Mouse (Mus musculus) intestine, postnatal 0 days (tissue): ENCODE results near the gene Scnn1b. TPM values are rescaled to one million over a fixed set of nuclear protein-coding genes. Genes with fewer than 3 reads are reported as not detected.

ENCODE experiments used
- ATAC-seq: fragments of 200-750 bp; cut with Nextera tagmentation; 2 replicates; pipeline ENCODE4 v1.8.0; 2017; ENCODE audit warnings: mild to moderate bottlenecking, moderate TSS enrichment, moderate library complexity
- H3K27ac ChIP-seq: fragments of 300-500 bp; sonication (generic); 2 replicates; pipeline ENCODE4 v1.5.1; 2014; ENCODE audit warnings: mild to moderate bottlenecking, low read depth, low read length, moderate library complexity
- H3K27me3 ChIP-seq: fragments of 300-500 bp; sonication (generic); replicated peaks from 2 replicates; pipeline ENCODE4 v1.6.1; 2014; ENCODE audit warnings: low read length, mixed read lengths; ENCODE audit not compliant: control insufficient read depth, insufficient read depth
- H3K36me3 ChIP-seq: fragments of 300-500 bp; sonication (generic); 2 replicates; pipeline ENCODE4 v1.6.1; 2014; ENCODE audit warnings: mild to moderate bottlenecking, moderate library complexity; ENCODE audit not compliant: control insufficient read depth, insufficient read depth
- H3K4me1 ChIP-seq: fragments of 300-500 bp; sonication (generic); replicated peaks from 2 replicates; pipeline ENCODE4 v1.6.1; 2014; ENCODE audit warnings: antibody characterized with exemption, low read length, mixed read lengths; ENCODE audit not compliant: control insufficient read depth, insufficient read depth
- H3K4me2 ChIP-seq: fragments of 300-500 bp; sonication (generic); replicated peaks from 2 replicates; pipeline ENCODE4 v1.6.1; 2014; ENCODE audit warnings: low read depth, mild to moderate bottlenecking, moderate library complexity
- H3K4me3 ChIP-seq: fragments of 300-500 bp; sonication (generic); 2 replicates; pipeline ENCODE4 v1.5.1; 2014; ENCODE audit warnings: low read depth, low read length
- H3K9ac ChIP-seq: fragments of 300-500 bp; sonication (generic); 2 replicates; pipeline ENCODE4 v1.6.1; 2014; ENCODE audit warnings: mild to moderate bottlenecking, low read depth, low read length
- H3K9me3 ChIP-seq: fragments of 300-500 bp; sonication (generic); 2 replicates; pipeline ENCODE4 v1.6.1; 2016; ENCODE audit warnings: mixed run types; ENCODE audit not compliant: control insufficient read depth
- CTCF ChIP-seq: sonication (generic); IDR thresholded peaks from 2 replicates; pipeline ENCODE4 v1.5.1; 2016; ENCODE audit warnings: low read depth, mild to moderate bottlenecking, control low read depth, antibody characterized with exemption, moderate library complexity
- WGBS: fragments of 180-500 bp; shearing (Covaris S2); extraction: QIAGEN DNeasy Blood & Tissue Kit; methylation state at CpG from one replicate; pipeline ENCODE4 v1.1.7; 2014; 5-methylcytosine and 5-hydroxymethylcytosine counted together
- polyA plus RNA-seq: library from polyadenylated mRNA; unstranded; fragments of >200 nt; fragmentation: Nextera tagmentation; extraction: Ambion mirVana; gene quantifications from 2 replicates; pipeline ENCODE4 v1.2.1, GENCODE M21; 2015

Gene Scnn1b
- polyA plus RNA-seq, 1 experiment from 2014 or later = 0.52 TPM

GRCm38 (mm10) chr7:121927882-121928281, 63.0 kb downstream of the Scnn1b start:
- no peak for TF ChIP-seq CTCF
- no peaks in the 10 kb centered on the region for H3K27me3 ChIP-seq
- H3K4me2 ChIP-seq = no peak overlapping the region
- peaks cover 48% of the 10 kb centered on the region for H3K36me3 ChIP-seq
- no peak overlapping the region for H3K4me3 ChIP-seq
- no peaks in the 10 kb centered on the region for H3K9me3 ChIP-seq
- H3K4me1 ChIP-seq = no peaks in the 10 kb centered on the region
- no peak for ATAC-seq
- H3K9ac ChIP-seq = no peak overlapping the region
- H3K27ac ChIP-seq = no peak overlapping the region
- 79% methylated on average over 2 of the region's 2 CpGs for WGBS

- Histone ChIP-seq H3K27ac (no peak overlapping the region), H3K4me3 (no peak overlapping the region), H3K4me1 (0 out of 2 replicates have a peak, but pooled peaks cover 2% of the 10 kb centered on the region), H3K36me3 (peaks cover 37% of the 10 kb centered on the region), H3K27me3 (no peaks in the 10 kb centered on the region), H3K9ac (no peak overlapping the region), H3K4me2 (no peak overlapping the region), H3K9me3 (no peaks in the 10 kb centered on the region)
- ATAC-seq = no peak
- TF ChIP-seq CTCF = no peak
- WGBS = 61% methylated on average over 7 of the region's 7 CpGs
Observed at GRCm38 (mm10) chr7:121931246-121931645, 66.4 kb downstream of the Scnn1b start.

GRCm38 (mm10) chr7:121933675-121934074, 68.8 kb downstream of the Scnn1b start:
- H3K9me3 ChIP-seq = no peaks in the 10 kb centered on the region
- no peak overlapping the region for H3K4me3 ChIP-seq
- H3K4me1 ChIP-seq = 0 out of 2 replicates have a peak, but pooled peaks cover 3% of the 10 kb centered on the region
- TF ChIP-seq CTCF = no peak
- no peak overlapping the region for H3K4me2 ChIP-seq
- H3K36me3 ChIP-seq = peaks cover 27% of the 10 kb centered on the region
- H3K27me3 ChIP-seq = no peaks in the 10 kb centered on the region
- no peak overlapping the region for H3K9ac ChIP-seq
- 72% methylated on average over 6 of the region's 6 CpGs for WGBS
- ATAC-seq = no peak
- H3K27ac ChIP-seq = no peak overlapping the region

- no peak for ATAC-seq
- no peak for TF ChIP-seq CTCF
- Histone ChIP-seq H3K4me2 (no peak overlapping the region), H3K27me3 (no peaks in the 10 kb centered on the region), H3K27ac (no peak overlapping the region), H3K9me3 (no peaks in the 10 kb centered on the region), H3K4me3 (no peak overlapping the region), H3K9ac (no peak overlapping the region), H3K4me1 (0 out of 2 replicates have a peak, but pooled peaks cover 3% of the 10 kb centered on the region), H3K36me3 (peaks cover 21% of the 10 kb centered on the region)
- WGBS = 94% methylated on average over 2 of the region's 2 CpGs
Observed at GRCm38 (mm10) chr7:121934346-121934745, 69.5 kb downstream of the Scnn1b start.

GRCm38 (mm10) chr7:121935906-121936794, 71.3 kb downstream of the Scnn1b start:
- 40% methylated on average over 12 of the region's 12 CpGs for WGBS
- TF ChIP-seq CTCF = no peak
- Histone ChIP-seq H3K9ac (no peak overlapping the region), H3K4me2 (no peak overlapping the region), H3K9me3 (no peaks in the 10 kb centered on the region), H3K4me1 (0 out of 2 replicates have a peak, but pooled peaks cover 3% of the 10 kb centered on the region), H3K27ac (no peak overlapping the region), H3K4me3 (no peak overlapping the region), H3K27me3 (no peaks in the 10 kb centered on the region), H3K36me3 (peaks cover 12% of the 10 kb centered on the region)
- no peak for ATAC-seq

GRCm38 (mm10) chr7:121936861-121937630, 72.2 kb downstream of the Scnn1b start:
- Histone ChIP-seq H3K4me1 (0 out of 2 replicates have a peak, but pooled peaks cover 3% of the 10 kb centered on the region), H3K4me3 (no peak overlapping the region), H3K4me2 (no peak overlapping the region), H3K27me3 (no peaks in the 10 kb centered on the region), H3K36me3 (peaks cover 12% of the 10 kb centered on the region), H3K9ac (no peak overlapping the region), H3K27ac (no peak overlapping the region), H3K9me3 (no peaks in the 10 kb centered on the region)
- no peak for ATAC-seq
- no peak for TF ChIP-seq CTCF
- 77% methylated on average over 14 of the region's 14 CpGs for WGBS
